Mouse (Mus musculus): Measurements from ENCODE around the gene Galnt12. TPM values are rescaled to one million over a fixed set of nuclear protein-coding genes. Genes with fewer than 3 reads are reported as not detected.

Gene Galnt12
- total and polyA plus RNA-seq, 3 experiments = not detected

- Histone ChIP-seq H3K9me3 (replicated peaks; ENCODE audit: insufficient read depth, low read length) (no peaks in the 10 kb centered on the region), H3K36me3 (ENCODE audit: control insufficient read depth in 1 of 2, insufficient read depth in 2 of 2, low read length in 2 of 2) (no peaks in the 10 kb centered on the region), H3K79me2 (ENCODE audit: control insufficient read depth, insufficient read depth, low read length, poor library complexity) (no peaks in the 10 kb centered on the region), H3K4me1 (ENCODE audit: control insufficient read depth in 1 of 2, insufficient read depth in 2 of 2, low read length in 2 of 2) (no peaks in the 10 kb centered on the region), H3K27ac (ENCODE audit: control insufficient read depth, low read depth, low read length) (no peak overlapping the region), H3K4me3 (ENCODE audit: control insufficient read depth in 1 of 2, insufficient read depth in 1 of 2, low read depth in 2 of 2, low read length in 2 of 2) (no peak overlapping the region), H3K27me3 (ENCODE audit: control insufficient read depth in 1 of 2, insufficient read depth in 2 of 2, low read length in 2 of 2) (peaks cover 4 to 11% of the 10 kb centered on the region in 2 experiments; a peak in 3 of 4 replicates), H3K9ac (ENCODE audit: control insufficient read depth, low read depth, low read length, poor library complexity, severe bottlenecking) (no peak overlapping the region)
- peak in 1 of 3 experiments; percentile 12; a peak in 1 of 6 replicates for TF ChIP-seq CTCF (IDR thresholded peaks at IDR 0.05 in 2 of 3, conservative IDR thresholded peaks at IDR 0.05 in 1 of 3; ENCODE audit: control insufficient read depth in 1 of 3, insufficient read depth in 1 of 3, low read depth in 2 of 3, low read length in 3 of 3, poor library complexity in 1 of 3, severe bottlenecking in 1 of 3)
- no peak for TF ChIP-seq ZNF384 (IDR thresholded peaks at IDR 0.05; ENCODE audit: low read depth, low read length)
- peak; percentile 14 for TF ChIP-seq RAD21 (IDR thresholded peaks at IDR 0.05; ENCODE audit: low read depth, low read length)
- DNase-seq (ENCODE audit: low read depth, low spot score) = no peak
These were observed 36.8 kb downstream of the Galnt12 start for GRCm38 (mm10) chr4:47128515-47128914.

GRCm38 (mm10) chr4:47129572-47129971 is 37.9 kb downstream of the Galnt12 start:
- Histone ChIP-seq H3K27ac (ENCODE audit: control insufficient read depth, low read depth, low read length) (no peak overlapping the region), H3K9ac (ENCODE audit: control insufficient read depth, low read depth, low read length, poor library complexity, severe bottlenecking) (no peak overlapping the region), H3K4me1 (ENCODE audit: control insufficient read depth in 1 of 2, insufficient read depth in 2 of 2, low read length in 2 of 2) (no peaks in the 10 kb centered on the region), H3K36me3 (ENCODE audit: control insufficient read depth in 1 of 2, insufficient read depth in 2 of 2, low read length in 2 of 2) (no peaks in the 10 kb centered on the region), H3K4me3 (ENCODE audit: control insufficient read depth in 1 of 2, insufficient read depth in 1 of 2, low read depth in 2 of 2, low read length in 2 of 2) (no peak overlapping the region), H3K79me2 (ENCODE audit: control insufficient read depth, insufficient read depth, low read length, poor library complexity) (no peaks in the 10 kb centered on the region), H3K9me3 (replicated peaks; ENCODE audit: insufficient read depth, low read length) (no peaks in the 10 kb centered on the region), H3K27me3 (ENCODE audit: control insufficient read depth in 1 of 2, insufficient read depth in 2 of 2, low read length in 2 of 2) (peaks cover 4 to 11% of the 10 kb centered on the region in 2 experiments; a peak in 3 of 4 replicates)
- DNase-seq (ENCODE audit: low read depth, low spot score) = no peak
- TF ChIP-seq RAD21 (IDR thresholded peaks at IDR 0.05; ENCODE audit: low read depth, low read length) (no peak), HCFC1 (IDR thresholded peaks at IDR 0.05; ENCODE audit: low read depth, low read length) (no peak), ETS1 (IDR thresholded peaks at IDR 0.05; ENCODE audit: low read depth, low read length) (no peak), SIN3A (IDR thresholded peaks at IDR 0.05; ENCODE audit: low read length) (no peak), POLR2AphosphoS5 (IDR thresholded peaks at IDR 0.05; ENCODE audit: borderline replicate concordance, low read depth, low read length) (no peak), MAFK (IDR thresholded peaks at IDR 0.05; ENCODE audit: borderline replicate concordance, low read depth, low read length) (no peak), POLR2A (IDR thresholded peaks at IDR 0.05; ENCODE audit: control insufficient read depth in 1 of 2, insufficient read depth in 1 of 2, low read depth in 1 of 2, low read length in 2 of 2, poor library complexity in 1 of 2) (no peak), CHD1 (IDR thresholded peaks at IDR 0.05; ENCODE audit: low read depth, low read length) (no peak), SMC3 (IDR thresholded peaks at IDR 0.05; ENCODE audit: low read depth, low read length) (no peak), GATA1 (IDR thresholded peaks at IDR 0.05; ENCODE audit: low read depth, low read length) (no peak), UBTF (IDR thresholded peaks at IDR 0.05; ENCODE audit: borderline replicate concordance, insufficient read depth, low read depth, low read length) (no peak), NELFE (IDR thresholded peaks at IDR 0.05; ENCODE audit: low read depth, low read length) (no peak), MAZ (IDR thresholded peaks at IDR 0.05; ENCODE audit: low read depth, low read length) (no peak), KAT2A (conservative IDR thresholded peaks at IDR 0.05; ENCODE audit: low read depth, low read length) (no peak), BHLHE40 (IDR thresholded peaks at IDR 0.05; ENCODE audit: borderline replicate concordance, low read depth, low read length) (no peak)
